Mouse (Mus musculus): ENCODE data around the gene Nup210. TPM values are rescaled to one million over a fixed set of nuclear protein-coding genes. Genes with fewer than 3 reads are reported as not detected.

Gene Nup210
- total and polyA plus RNA-seq, 2 experiments from 2014 or later, result 12.5 to 52.6 TPM

DNA sequence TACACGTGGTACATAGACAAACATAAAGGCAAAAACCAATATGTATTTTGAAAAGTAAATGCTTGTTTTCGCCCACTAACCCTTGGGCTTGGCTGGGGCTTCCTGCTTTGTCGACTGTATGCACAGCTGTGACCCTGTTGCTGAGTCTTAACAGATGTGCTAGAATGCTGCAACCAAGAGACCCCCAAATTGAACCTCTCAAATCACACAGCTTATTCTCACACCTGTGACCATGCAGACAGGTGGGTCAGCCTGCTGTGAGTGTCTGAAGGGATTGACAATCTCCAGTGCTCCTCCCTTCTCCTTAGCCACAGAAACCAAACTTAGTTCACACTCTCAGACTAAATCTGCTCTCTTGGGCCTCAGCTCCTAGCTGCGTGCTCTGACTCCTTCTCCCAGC is 38.1 kb upstream of the Nup210 start:
- Histone ChIP-seq H3K4me1 (ENCODE audit: insufficient read depth) (peaks cover 51% of the 10 kb centered on the region), H3K9me3 (ENCODE audit: low read length) (no peaks in the 10 kb centered on the region), H3K9ac (no peak overlapping the region), H3K4me2 (ENCODE audit: low read depth) (no peak overlapping the region), H3K4me3 (ENCODE audit: low read depth, low read length) (no peak overlapping the region), H3K27ac (ENCODE audit: low read depth, low read length) (peak overlapping the region; percentile 86; the same call in 1 of the 2 replicates), H3K36me3 (ENCODE audit: insufficient read depth) (no peaks in the 10 kb centered on the region; the same call in 1 of the 2 replicates), H3K27me3 (ENCODE audit: insufficient read depth, low read length) (no peaks in the 10 kb centered on the region)
- DNase-seq (no peak), ATAC-seq (no peak)
- TF ChIP-seq CTCF (IDR thresholded peaks at IDR 0.05; ENCODE audit: low read depth), result no peak
- WGBS, result 64% methylated on average over 4 of the region's 4 CpGs

DNA sequence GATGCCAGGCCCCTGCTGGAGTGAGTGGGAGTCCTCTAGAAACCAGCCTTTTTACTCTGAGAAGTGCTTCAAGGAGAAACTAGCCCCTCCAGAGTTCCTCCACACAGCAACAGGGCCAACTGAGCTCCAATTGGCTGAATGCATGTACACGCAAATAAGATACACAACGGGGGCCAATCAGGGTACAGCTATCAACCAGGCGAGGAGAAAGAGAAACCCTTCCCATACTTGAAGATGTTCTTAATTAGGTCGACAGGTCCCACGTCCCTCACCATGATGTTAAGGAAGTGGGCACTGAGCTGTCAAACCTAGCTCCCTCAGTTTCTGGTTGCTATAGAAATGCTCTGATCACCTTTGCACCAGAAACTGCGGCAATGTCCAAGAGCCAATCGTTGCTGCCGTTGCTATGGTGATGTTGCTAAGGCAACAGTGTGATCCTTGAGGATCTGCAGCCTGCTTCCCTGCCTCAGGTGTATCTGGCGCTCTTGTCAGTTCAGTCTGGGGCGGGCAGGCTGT is 37.0 kb upstream of the Nup210 start:
- 3% methylated on average over 10 of the region's 10 CpGs for WGBS
- Histone ChIP-seq H3K27me3 (ENCODE audit: insufficient read depth, low read length) (no peaks in the 10 kb centered on the region), H3K4me1 (ENCODE audit: insufficient read depth) (peaks cover 41% of the 10 kb centered on the region), H3K9me3 (ENCODE audit: low read length) (no peaks in the 10 kb centered on the region), H3K4me2 (ENCODE audit: low read depth) (peak overlapping the region; percentile 44), H3K27ac (ENCODE audit: low read depth, low read length) (peak overlapping the region; percentile 86), H3K36me3 (ENCODE audit: insufficient read depth) (no peaks in the 10 kb centered on the region; the same call in 1 of the 2 replicates), H3K4me3 (ENCODE audit: low read depth, low read length) (peak overlapping the region; percentile 20), H3K9ac (no peak overlapping the region)
- no peak for TF ChIP-seq CTCF (IDR thresholded peaks at IDR 0.05; ENCODE audit: low read depth)
- DNase-seq (peak; percentile 91), ATAC-seq (peak; percentile 90)

DNA sequence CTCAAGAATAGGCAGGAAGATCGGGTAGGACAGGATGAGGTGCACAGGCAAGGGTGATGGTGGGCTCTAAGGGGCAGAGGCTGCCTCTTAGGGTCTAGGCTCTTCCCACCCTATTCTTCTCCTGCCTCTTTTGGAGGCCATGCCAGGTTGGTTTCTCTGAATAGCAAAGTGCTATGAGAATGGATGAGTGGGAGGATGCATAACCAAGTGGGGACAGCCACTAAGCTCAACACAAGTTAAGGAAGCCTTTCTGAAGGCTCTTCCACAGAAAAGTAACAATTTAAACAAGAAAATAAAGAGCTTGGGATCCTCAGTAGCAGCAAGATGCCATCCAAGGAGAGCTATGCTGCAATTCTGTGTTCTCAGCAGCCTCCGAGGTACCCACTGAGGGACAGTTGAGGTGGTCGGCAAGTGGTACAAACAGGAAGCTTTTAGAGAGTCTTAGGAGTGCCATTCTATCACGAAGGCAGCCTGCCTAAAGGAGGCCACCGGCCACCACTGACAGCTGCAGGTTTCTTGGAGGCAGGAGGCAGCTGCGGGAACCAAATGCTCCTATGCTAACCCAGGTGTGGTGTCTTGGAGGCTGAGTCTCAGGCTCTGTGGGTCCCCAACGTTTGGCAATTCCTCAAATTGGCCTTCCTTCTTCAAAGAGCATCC is 36.4 kb upstream of the Nup210 start:
- TF ChIP-seq CTCF (IDR thresholded peaks at IDR 0.05; ENCODE audit: low read depth), result no peak
- Histone ChIP-seq H3K4me3 (ENCODE audit: low read depth, low read length) (no peak overlapping the region), H3K36me3 (ENCODE audit: insufficient read depth) (no peaks in the 10 kb centered on the region), H3K4me1 (ENCODE audit: insufficient read depth) (peaks cover 37% of the 10 kb centered on the region), H3K9ac (no peak overlapping the region), H3K27me3 (ENCODE audit: insufficient read depth, low read length) (no peaks in the 10 kb centered on the region), H3K4me2 (ENCODE audit: low read depth) (peak overlapping the region; percentile 44), H3K9me3 (ENCODE audit: low read length) (no peaks in the 10 kb centered on the region), H3K27ac (ENCODE audit: low read depth, low read length) (peak overlapping the region; percentile 86)
- ATAC-seq, result no peak
- DNase-seq, result no peak
- 26% methylated on average over 7 of the region's 7 CpGs for WGBS

DNA sequence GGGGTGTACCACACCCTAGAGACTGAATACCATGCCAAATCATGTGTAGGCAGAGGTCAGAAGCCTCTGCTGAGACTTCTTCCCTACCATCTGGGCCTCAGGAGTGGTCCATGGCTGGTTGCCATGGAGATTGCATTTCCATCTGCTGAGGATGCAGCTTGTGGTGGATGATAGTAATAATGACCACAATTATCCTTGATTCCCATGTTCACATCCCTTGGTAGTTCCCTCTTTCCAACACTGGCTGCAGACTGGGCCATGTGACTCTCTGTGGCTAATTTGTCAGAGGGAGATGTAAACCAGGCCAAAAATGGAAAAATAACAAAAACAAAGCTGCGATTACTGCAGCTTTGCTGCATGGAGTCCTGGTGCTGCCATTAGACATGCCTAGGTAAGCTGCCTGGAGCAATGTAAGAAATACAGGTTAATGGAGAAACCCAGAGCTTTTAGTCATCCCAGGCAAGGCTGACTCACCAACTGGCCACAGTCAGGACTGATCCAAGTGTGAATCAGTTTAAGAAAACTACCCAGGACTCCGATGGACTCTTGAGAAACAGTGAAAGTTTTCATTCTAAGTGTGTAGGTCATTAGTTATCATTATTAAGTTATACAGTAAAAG is 30.6 kb upstream of the Nup210 start:
- TF ChIP-seq CTCF (IDR thresholded peaks at IDR 0.05; ENCODE audit: low read depth), result no peak
- Histone ChIP-seq H3K27ac (ENCODE audit: low read depth, low read length) (peak overlapping the region; percentile 73), H3K9me3 (ENCODE audit: low read length) (no peaks in the 10 kb centered on the region), H3K27me3 (ENCODE audit: insufficient read depth, low read length) (no peaks in the 10 kb centered on the region), H3K36me3 (ENCODE audit: insufficient read depth) (no peaks in the 10 kb centered on the region), H3K4me2 (ENCODE audit: low read depth) (no peak overlapping the region), H3K4me1 (ENCODE audit: insufficient read depth) (peaks cover 7% of the 10 kb centered on the region), H3K9ac (no peak overlapping the region), H3K4me3 (ENCODE audit: low read depth, low read length) (no peak overlapping the region)
- ATAC-seq, result peak; percentile 87
- WGBS, result 66% methylated on average over 2 of the region's 2 CpGs
- DNase-seq, result peak; percentile 73

DNA sequence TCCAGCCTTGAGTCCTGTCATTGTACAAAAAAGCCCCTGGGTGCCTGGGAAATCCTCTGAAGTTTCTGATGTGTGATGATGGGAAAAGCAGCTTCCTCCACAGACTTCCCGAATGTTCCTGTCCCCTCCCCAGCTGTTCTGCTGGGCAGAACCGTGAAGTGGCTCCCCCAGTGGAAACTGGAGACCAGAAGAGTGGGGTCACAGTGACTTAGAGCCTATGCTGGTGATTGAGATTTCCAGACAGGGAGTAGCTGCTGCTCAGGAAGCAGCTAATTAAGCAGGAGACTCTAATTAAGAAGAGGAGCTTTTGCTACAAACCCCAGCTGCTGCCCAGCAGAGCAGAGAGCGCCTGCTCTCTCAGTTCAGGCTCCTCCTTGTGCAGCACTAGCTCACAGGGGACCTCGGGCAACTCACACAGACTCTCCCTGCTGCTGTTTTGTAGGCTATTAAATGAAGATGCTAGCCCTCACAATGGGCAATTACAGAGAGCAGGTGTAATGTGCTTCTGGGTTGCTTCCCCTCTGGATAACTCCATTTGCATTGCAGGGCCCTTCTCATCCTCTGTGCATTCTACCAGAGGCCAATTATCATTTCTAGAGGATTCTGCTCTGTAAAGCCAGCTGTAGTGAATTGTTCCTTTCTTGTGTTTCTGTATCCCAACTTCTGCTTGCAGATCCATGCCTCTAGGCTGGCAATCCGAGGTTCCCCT is 30.0 kb upstream of the Nup210 start:
- no peaks in the 10 kb centered on the region for H3K27me3 ChIP-seq (ENCODE audit: insufficient read depth, low read length)
- TF ChIP-seq CTCF (IDR thresholded peaks at IDR 0.05; ENCODE audit: low read depth), result no peak
- H3K9me3 ChIP-seq (ENCODE audit: low read length), result no peaks in the 10 kb centered on the region
- WGBS, result 6% methylated on average over 5 of the region's 5 CpGs
- H3K4me3 ChIP-seq (ENCODE audit: low read depth, low read length), result no peak overlapping the region
- H3K4me1 ChIP-seq (ENCODE audit: insufficient read depth), result peaks cover 7% of the 10 kb centered on the region
- H3K9ac ChIP-seq, result no peak overlapping the region
- H3K4me2 ChIP-seq (ENCODE audit: low read depth), result no peak overlapping the region
- H3K36me3 ChIP-seq (ENCODE audit: insufficient read depth), result no peaks in the 10 kb centered on the region
- ATAC-seq, result peak; percentile 77
- H3K27ac ChIP-seq (ENCODE audit: low read depth, low read length), result peak overlapping the region; percentile 73
- DNase-seq, result peak; percentile 49

DNA sequence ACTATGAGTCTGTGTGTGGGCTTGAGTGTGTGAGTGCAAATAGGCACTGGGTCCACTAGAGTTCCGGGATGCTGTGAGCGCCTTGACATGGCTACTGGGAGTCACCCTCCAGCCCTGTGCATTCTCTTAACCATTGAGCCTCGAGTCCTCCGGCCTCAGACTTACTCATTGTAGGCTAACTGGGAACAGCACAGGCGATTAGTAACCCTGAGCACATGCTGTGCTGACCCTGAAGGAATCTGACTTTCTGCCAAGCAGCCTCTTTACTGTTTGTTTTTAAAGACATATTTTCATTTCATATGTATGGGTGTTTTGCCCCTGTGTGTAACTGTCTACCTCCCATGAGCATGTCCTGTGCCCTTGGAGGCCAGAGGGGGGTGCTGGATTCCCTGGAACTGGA is 28.9 kb upstream of the Nup210 start:
- Histone ChIP-seq H3K4me3 (ENCODE audit: low read depth, low read length) (no peak overlapping the region), H3K27me3 (ENCODE audit: insufficient read depth, low read length) (no peaks in the 10 kb centered on the region), H3K36me3 (ENCODE audit: insufficient read depth) (no peaks in the 10 kb centered on the region), H3K4me1 (ENCODE audit: insufficient read depth) (peaks cover 7% of the 10 kb centered on the region), H3K9ac (no peak overlapping the region), H3K9me3 (ENCODE audit: low read length) (no peaks in the 10 kb centered on the region), H3K4me2 (ENCODE audit: low read depth) (no peak overlapping the region), H3K27ac (ENCODE audit: low read depth, low read length) (no peak overlapping the region)
- WGBS, result 74% methylated on average over 5 of the region's 5 CpGs
- TF ChIP-seq CTCF (IDR thresholded peaks at IDR 0.05; ENCODE audit: low read depth), result no peak
- ATAC-seq, result no peak
- DNase-seq, result no peak

DNA sequence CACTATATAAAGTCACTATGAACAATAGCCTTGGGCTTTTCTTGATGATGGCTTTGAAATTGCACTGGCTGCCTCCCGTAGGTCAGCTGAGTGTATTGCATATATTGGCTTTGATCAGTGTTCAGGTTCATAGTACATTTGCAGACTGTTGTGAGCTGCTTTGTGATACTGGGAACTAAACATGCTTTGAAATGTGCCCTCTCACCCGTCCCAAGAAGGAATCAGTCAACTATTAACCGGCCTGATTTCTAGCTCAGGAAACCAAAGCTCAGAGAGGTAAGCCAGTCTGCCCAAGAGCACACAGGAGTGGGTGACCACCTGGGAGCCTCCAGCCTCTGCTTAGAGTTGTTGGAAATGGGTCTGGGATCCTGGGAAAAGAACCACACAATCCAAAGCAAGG is 28.4 kb upstream of the Nup210 start:
- Histone ChIP-seq H3K4me1 (ENCODE audit: insufficient read depth) (peaks cover 7% of the 10 kb centered on the region), H3K27me3 (ENCODE audit: insufficient read depth, low read length) (no peaks in the 10 kb centered on the region), H3K9me3 (ENCODE audit: low read length) (no peaks in the 10 kb centered on the region), H3K9ac (no peak overlapping the region), H3K27ac (ENCODE audit: low read depth, low read length) (no peak overlapping the region), H3K36me3 (ENCODE audit: insufficient read depth) (no peaks in the 10 kb centered on the region), H3K4me3 (ENCODE audit: low read depth, low read length) (no peak overlapping the region), H3K4me2 (ENCODE audit: low read depth) (no peak overlapping the region)
- no peak for ATAC-seq
- 64% methylated on average over 3 of the region's 3 CpGs for WGBS
- DNase-seq, result no peak
- TF ChIP-seq CTCF (IDR thresholded peaks at IDR 0.05; ENCODE audit: low read depth), result no peak; the same call in 1 of the 2 replicates

All from forebrain, postnatal 0 days (tissue).